Mouse (Mus musculus) erythroblast, embryonic 14.5 days (primary cell): Measurements from ENCODE around the gene Zfp386. TPM values are rescaled to one million over a fixed set of nuclear protein-coding genes. Genes with fewer than 3 reads are reported as not detected.

Experiments used
- H3K27me3 ChIP-seq: 2 replicates; pipeline ENCODE4 v1.6.1; 2012; ENCODE audit warnings: inconsistent platforms; ENCODE audit not compliant: control insufficient read depth
- H3K36me3 ChIP-seq: 2 replicates; pipeline ENCODE4 v1.6.1; 2012; ENCODE audit warnings: mild to moderate bottlenecking, inconsistent platforms; ENCODE audit not compliant: control insufficient read depth
- H3K4me1 ChIP-seq: 2 replicates; pipeline ENCODE4 v1.6.1; 2012; ENCODE audit warnings: inconsistent platforms; ENCODE audit not compliant: control insufficient read depth
- H3K4me3 ChIP-seq: replicated peaks from 2 replicates; pipeline ENCODE3; 2012; ENCODE audit warnings: moderate library complexity, mild to moderate bottlenecking, inconsistent platforms
- H3K9me3 ChIP-seq: 2 replicates; pipeline ENCODE4 v1.6.1; 2012; ENCODE audit warnings: low read length, inconsistent platforms, mixed read lengths; ENCODE audit not compliant: control insufficient read depth
- GATA1 ChIP-seq: IDR thresholded peaks from 2 replicates; pipeline ENCODE4 v1.6.1; 2012; ENCODE audit warnings: low read length, inconsistent platforms, mixed read lengths
- TAL1 ChIP-seq: IDR thresholded peaks from 3 replicates; pipeline ENCODE4 v1.6.1; 2012; ENCODE audit warnings: low read length, inconsistent platforms, mixed read lengths
- polyA plus RNA-seq: library from polyadenylated mRNA; stranded (reverse); fragments of >175 nt; gene quantifications from 2 replicates; pipeline ENCODE4 v1.2.3, GENCODE M21; 2012

Gene Zfp386
- polyA plus RNA-seq, 1 experiment, result 0.01 TPM

- TF ChIP-seq GATA1 (no peak), TAL1 (no peak)
- no peaks in the 10 kb centered on the region for H3K27me3 ChIP-seq
- no peaks in the 10 kb centered on the region; the same call in 1 of the 2 replicates for H3K36me3 ChIP-seq
- H3K4me1 ChIP-seq, result no peaks in the 10 kb centered on the region
- H3K4me3 ChIP-seq, result no peak overlapping the region
- no peaks in the 10 kb centered on the region for H3K9me3 ChIP-seq
Measured at GRCm38 (mm10) chr12:116054342-116054741, 6.8 kb downstream of the Zfp386 start.

DNA sequence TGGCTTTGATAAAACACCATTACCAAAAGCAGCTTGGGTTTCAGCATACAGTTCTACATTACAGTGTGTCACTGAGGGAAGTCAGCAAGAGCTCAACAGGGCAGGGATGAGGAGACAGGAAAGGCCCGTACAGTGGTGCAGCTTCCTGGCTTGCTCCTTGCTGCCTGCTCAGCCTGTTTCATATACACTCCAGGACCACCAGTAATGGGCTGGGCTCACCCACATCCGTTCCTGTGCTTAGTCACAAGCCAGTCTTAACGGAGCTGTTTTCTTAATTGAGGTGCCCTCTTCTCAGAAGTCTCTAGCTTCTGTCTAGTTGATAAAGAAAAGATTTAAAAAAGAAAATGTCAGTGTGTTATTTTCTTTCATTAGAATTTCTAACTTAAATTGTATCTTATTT is 8.6 kb downstream of the Zfp386 start:
- Histone ChIP-seq H3K4me3 (no peak overlapping the region), H3K36me3 (peaks cover 4% of the 10 kb centered on the region)

DNA sequence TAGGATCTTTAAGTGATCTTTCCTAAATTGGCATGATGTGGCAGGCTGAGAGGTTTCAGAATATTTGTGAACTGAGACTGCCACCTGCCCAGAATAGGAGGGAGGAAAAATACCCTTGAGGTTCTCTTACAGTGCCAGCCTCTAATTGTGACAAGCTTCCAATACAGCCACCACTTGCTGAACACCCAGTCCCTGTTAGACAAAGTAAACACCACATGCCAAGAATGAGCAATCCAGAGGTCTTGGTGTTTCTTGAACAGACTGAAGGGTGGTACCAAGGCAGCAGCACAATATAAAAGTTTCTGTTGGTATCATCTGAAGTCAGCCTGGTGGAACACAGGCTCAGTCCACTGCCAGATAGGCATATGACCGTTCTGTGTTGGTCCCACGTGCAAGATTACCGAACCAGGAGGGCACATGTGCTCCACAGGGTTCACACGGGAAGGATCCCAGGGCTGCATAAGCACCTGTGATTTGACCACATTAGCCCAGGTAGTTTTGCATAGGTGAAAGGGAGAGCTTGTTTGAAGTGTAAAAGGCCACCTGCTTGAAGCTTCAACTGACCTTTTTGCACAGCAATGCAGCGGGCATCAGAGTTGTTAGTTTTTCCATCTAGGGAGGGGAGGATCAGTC is 14.2 kb downstream of the Zfp386 start:
- Histone ChIP-seq H3K36me3 (peaks cover 4% of the 10 kb centered on the region), H3K4me3 (no peak overlapping the region), H3K27me3 (no peaks in the 10 kb centered on the region), H3K4me1 (no peaks in the 10 kb centered on the region), H3K9me3 (peaks cover 14% of the 10 kb centered on the region)
- no peak for TF ChIP-seq TAL1
- no peak for TF ChIP-seq GATA1

More for the DNA sequence above, 8.6 kb downstream of the Zfp386 start:
- H3K4me1 ChIP-seq, result no peaks in the 10 kb centered on the region
- H3K9me3 ChIP-seq, result peaks cover 4% of the 10 kb centered on the region; the same call in 1 of the 2 replicates
- TF ChIP-seq TAL1 (no peak), GATA1 (no peak)
- no peaks in the 10 kb centered on the region for H3K27me3 ChIP-seq

GRCm38 (mm10) chr12:116062194-116062583 is 14.7 kb downstream of the Zfp386 start:
- Histone ChIP-seq H3K9me3 (peaks cover 14% of the 10 kb centered on the region), H3K4me1 (no peaks in the 10 kb centered on the region), H3K36me3 (peaks cover 4% of the 10 kb centered on the region), H3K27me3 (no peaks in the 10 kb centered on the region), H3K4me3 (no peak overlapping the region)
- TF ChIP-seq GATA1 (no peak), TAL1 (no peak)

DNA sequence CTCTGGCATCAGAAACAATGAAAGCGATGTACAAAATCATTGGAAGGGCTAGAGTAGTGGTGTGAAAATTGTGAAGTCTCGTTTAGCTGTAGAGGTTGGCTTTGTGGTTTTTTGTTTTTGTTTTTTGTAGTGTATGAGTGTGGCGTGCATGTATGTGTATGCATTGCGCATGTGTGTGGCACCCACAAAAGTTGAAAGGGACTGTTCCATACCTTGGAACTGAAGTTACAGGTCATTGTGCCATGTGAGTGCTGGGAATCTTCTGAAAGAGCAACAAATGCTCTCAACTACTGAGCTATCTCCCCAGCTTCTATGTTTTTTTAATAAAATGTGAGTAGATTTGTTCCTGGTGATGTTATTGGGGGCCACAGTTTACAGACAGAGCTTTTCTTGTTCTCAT is 15.5 kb downstream of the Zfp386 start:
- no peak overlapping the region for H3K4me3 ChIP-seq
- H3K36me3 ChIP-seq, result peaks cover 4% of the 10 kb centered on the region
- H3K4me1 ChIP-seq, result no peaks in the 10 kb centered on the region
- no peaks in the 10 kb centered on the region for H3K27me3 ChIP-seq
- peaks cover 14% of the 10 kb centered on the region for H3K9me3 ChIP-seq
- TF ChIP-seq GATA1 (no peak), TAL1 (no peak)

DNA sequence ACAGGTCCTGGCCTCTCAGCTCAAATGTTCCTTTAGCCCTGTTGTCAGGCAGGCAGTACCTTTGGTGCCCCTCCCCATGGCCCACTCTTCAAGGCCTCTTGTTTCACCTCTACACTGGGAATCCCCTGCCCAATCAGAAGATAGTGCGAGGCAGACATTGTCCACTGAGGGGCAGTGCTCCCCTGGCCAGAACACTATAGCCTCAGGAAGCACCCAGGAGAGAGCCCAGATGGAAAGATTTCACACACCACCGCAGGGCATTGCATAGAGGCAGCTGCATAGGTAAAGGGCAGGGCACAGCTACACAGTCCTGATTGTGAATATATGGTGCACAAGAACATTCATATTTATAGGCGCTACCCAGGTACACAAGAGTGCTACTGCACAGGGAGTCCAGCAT is 23.5 kb downstream of the Zfp386 start:
- no peaks in the 10 kb centered on the region for H3K36me3 ChIP-seq
- no peaks in the 10 kb centered on the region for H3K4me1 ChIP-seq
- no peaks in the 10 kb centered on the region for H3K9me3 ChIP-seq
- TF ChIP-seq GATA1, result no peak
- TF ChIP-seq TAL1, result no peak
- no peak overlapping the region for H3K4me3 ChIP-seq
- peaks cover 3% of the 10 kb centered on the region for H3K27me3 ChIP-seq

DNA sequence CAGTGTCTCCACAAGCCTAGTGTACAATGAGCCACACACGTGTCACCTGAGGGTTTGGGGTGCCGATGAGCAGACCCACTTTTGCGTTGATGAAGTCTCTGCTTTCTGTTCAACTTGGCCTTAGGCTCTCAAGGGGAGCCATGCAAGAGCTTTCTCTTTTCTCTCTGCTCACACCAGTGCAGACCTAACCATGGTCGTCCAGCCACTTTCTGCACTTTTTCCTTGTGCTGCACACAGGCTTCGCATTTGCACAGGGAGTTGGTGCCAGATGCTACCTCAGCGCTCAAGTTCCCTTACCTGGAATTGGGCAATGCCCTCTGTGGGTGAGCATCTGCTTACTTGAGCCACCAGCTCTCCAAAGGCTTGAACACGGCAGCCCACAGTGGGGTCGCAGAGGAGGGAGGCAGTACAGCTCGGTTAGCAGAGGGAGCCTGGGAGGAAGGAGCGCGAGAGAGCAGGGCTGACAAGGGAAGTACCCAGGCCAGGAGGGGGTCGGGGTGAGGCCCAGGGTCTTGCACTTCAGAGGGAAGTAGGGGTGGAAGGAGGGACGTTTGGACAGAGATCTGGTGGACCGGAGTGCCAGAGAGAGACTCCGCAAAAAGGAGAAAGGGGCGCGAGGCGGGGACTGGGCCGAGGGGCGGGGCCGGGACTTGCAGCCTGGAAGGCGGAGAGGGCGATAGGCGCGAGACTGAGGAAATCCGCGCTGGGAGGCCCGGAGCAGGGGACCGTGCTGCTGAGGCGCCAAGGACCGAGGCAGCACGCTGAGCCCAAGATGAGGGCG is 29.7 kb downstream of the Zfp386 start, which contains the start of gene Vipr2:
TSS of gene Vipr2 (plus strand) at position 653 of the 781 bp plus-strand sequence.
- Histone ChIP-seq H3K4me3 (peak within 1 kb of the TSS; percentile 24), H3K27me3 (peaks cover 33% of the 10 kb centered on the region), H3K4me1 (peaks cover 4% of the 10 kb centered on the region; the same call in 1 of the 2 replicates), H3K9me3 (no peaks in the 10 kb centered on the region), H3K36me3 (no peaks in the 10 kb centered on the region)
- no peak for TF ChIP-seq GATA1
- TF ChIP-seq TAL1, result no peak

GRCm38 (mm10) chr12:116077855-116078366 is 30.4 kb downstream of the Zfp386 start:
- H3K27me3 ChIP-seq, result peaks cover 33% of the 10 kb centered on the region
- H3K4me3 ChIP-seq, result peak overlapping the region; percentile 24
- TF ChIP-seq TAL1, result no peak
- H3K36me3 ChIP-seq, result no peaks in the 10 kb centered on the region
- peaks cover 4% of the 10 kb centered on the region; the same call in 1 of the 2 replicates for H3K4me1 ChIP-seq
- H3K9me3 ChIP-seq, result no peaks in the 10 kb centered on the region

GRCm38 (mm10) chr12:116083125-116083524 is 35.6 kb downstream of the Zfp386 start:
- H3K36me3 ChIP-seq, result no peaks in the 10 kb centered on the region
- no peaks in the 10 kb centered on the region for H3K4me1 ChIP-seq
- peaks cover 11% of the 10 kb centered on the region for H3K27me3 ChIP-seq
- H3K9me3 ChIP-seq, result no peaks in the 10 kb centered on the region
- TF ChIP-seq GATA1 (no peak), TAL1 (no peak)
- no peak overlapping the region for H3K4me3 ChIP-seq
